Mouse (Mus musculus): ENCODE results near the gene Nr4a3. TPM values are rescaled to one million over a fixed set of nuclear protein-coding genes. Genes with fewer than 3 reads are reported as not detected.

Gene Nr4a3
- total RNA-seq, 4 experiments from 2014 or later: 49.4 to 74.0 (median 59.3) TPM

GRCm38 (mm10) chr4:48050442-48050841, 5.5 kb downstream of the Nr4a3 start:
- DNase-seq: no peak

- no peak for DNase-seq
Observed at GRCm38 (mm10) chr4:48051086-48051673, 6.2 kb downstream of the Nr4a3 start.

GRCm38 (mm10) chr4:48051674-48052121, 6.7 kb downstream of the Nr4a3 start:
- no peak for DNase-seq

- DNase-seq: no peak
Observed at GRCm38 (mm10) chr4:48061716-48062115, 16.8 kb downstream of the Nr4a3 start.

GRCm38 (mm10) chr4:48064311-48064710, 19.4 kb downstream of the Nr4a3 start:
- no peak for DNase-seq

GRCm38 (mm10) chr4:48066676-48067075, 21.7 kb downstream of the Nr4a3 start:
- no peak for DNase-seq

GRCm38 (mm10) chr4:48069111-48069510, 24.2 kb downstream of the Nr4a3 start:
- no peak for DNase-seq

- DNase-seq: no peak
Observed at GRCm38 (mm10) chr4:48072006-48072405, 27.1 kb downstream of the Nr4a3 start.

- no peak for DNase-seq
Observed at GRCm38 (mm10) chr4:48073325-48073724, 28.4 kb downstream of the Nr4a3 start.

GRCm38 (mm10) chr4:48074451-48075240, 29.7 kb downstream of the Nr4a3 start:
- no peak for DNase-seq

GRCm38 (mm10) chr4:48076693-48077471, 31.9 kb downstream of the Nr4a3 start:
- peak; percentile 33 for DNase-seq

GRCm38 (mm10) chr4:48078213-48078612, 33.3 kb downstream of the Nr4a3 start:
- no peak for DNase-seq

GRCm38 (mm10) chr4:48079285-48080039, 34.5 kb downstream of the Nr4a3 start:
- no peak for DNase-seq

- no peak for DNase-seq
Observed at GRCm38 (mm10) chr4:48083452-48083851, 38.5 kb downstream of the Nr4a3 start.

- no peak for DNase-seq
Observed at GRCm38 (mm10) chr4:48086609-48087008, 41.7 kb downstream of the Nr4a3 start.

GRCm38 (mm10) chr4:48087497-48087896, 42.5 kb downstream of the Nr4a3 start:
- DNase-seq: no peak

GRCm38 (mm10) chr4:48093221-48093620, 48.3 kb downstream of the Nr4a3 start:
- DNase-seq: no peak

GRCm38 (mm10) chr4:48100217-48100616, 55.3 kb downstream of the Nr4a3 start:
- DNase-seq: no peak

GRCm38 (mm10) chr4:48101981-48102380, 57.0 kb downstream of the Nr4a3 start:
- DNase-seq: no peak

- DNase-seq: no peak
Observed at GRCm38 (mm10) chr4:48105387-48105786, 60.4 kb downstream of the Nr4a3 start.

GRCm38 (mm10) chr4:48107086-48107485, 62.1 kb downstream of the Nr4a3 start:
- DNase-seq: peak; percentile 40

- DNase-seq: no peak
Observed at GRCm38 (mm10) chr4:48108591-48108990, 63.6 kb downstream of the Nr4a3 start.

Measured in adrenal gland, adult 8-10 months (tissue).